Mouse (Mus musculus) intestine, embryonic 14.5 days (tissue): ENCODE results near the gene Zer1. TPM values are rescaled to one million over a fixed set of nuclear protein-coding genes. Genes with fewer than 3 reads are reported as not detected.
A peak's percentile ranks its signal among the peaks of the same experiment; 100 is the strongest.
"Not testable (repeated sequence)": the region's sequence is repeated elsewhere in the genome, so short reads cannot be mapped to it uniquely, and the experiment has no call there.

Experiments used
- ATAC-seq: fragments of 200-750 bp; cut with Nextera tagmentation; replicated peaks from 2 replicates; pipeline ENCODE4 v1.8.0; 2017; ENCODE audit warnings: low read depth, moderate number of reproducible peaks, moderate TSS enrichment, moderate library complexity; ENCODE audit not compliant: low FRiP score, low TSS enrichment
- DNase-seq: peaks from one replicate; pipeline ENCODE4 v3.0.0-alpha.2; 2018; ENCODE audit warnings: low spot score
- H3K27ac ChIP-seq: fragments of 300-500 bp; sonication (generic); 2 replicates; pipeline ENCODE4 v1.5.1; 2014; ENCODE audit warnings: low read depth, mild to moderate bottlenecking, control low read depth
- H3K27me3 ChIP-seq: fragments of 300-500 bp; sonication (generic); replicated peaks from 2 replicates; pipeline ENCODE4 v1.6.1; 2014; ENCODE audit warnings: low read length, control low read depth; ENCODE audit not compliant: control insufficient read depth, insufficient read depth
- H3K36me3 ChIP-seq: fragments of 300-500 bp; sonication (generic); 2 replicates; pipeline ENCODE4 v1.6.1; 2014; ENCODE audit warnings: low read length, control low read depth; ENCODE audit not compliant: control insufficient read depth, insufficient read depth
- H3K4me1 ChIP-seq: fragments of 300-500 bp; sonication (generic); replicated peaks from 2 replicates; pipeline ENCODE4 v1.6.1; 2014; ENCODE audit warnings: low read length, control low read depth, mixed read lengths; ENCODE audit not compliant: control insufficient read depth, insufficient read depth
- H3K4me2 ChIP-seq: fragments of 300-500 bp; sonication (generic); 2 replicates; pipeline ENCODE4 v1.6.1; 2014; ENCODE audit warnings: low read length
- H3K4me3 ChIP-seq: fragments of 300-500 bp; sonication (generic); 2 replicates; pipeline ENCODE4 v1.5.1; 2014; ENCODE audit warnings: low read depth, low read length, control low read depth, mixed read lengths
- H3K9ac ChIP-seq: fragments of 300-500 bp; sonication (generic); 2 replicates; pipeline ENCODE4 v1.6.1; 2014; ENCODE audit warnings: mild to moderate bottlenecking, low read length
- H3K9me3 ChIP-seq: fragments of 300-500 bp; sonication (generic); 2 replicates; pipeline ENCODE4 v1.6.1; 2016; ENCODE audit warnings: low read length, control low read depth; ENCODE audit not compliant: control insufficient read depth
- WGBS: fragments of 180-500 bp; shearing (Covaris S2); extraction: QIAGEN DNeasy Blood & Tissue Kit; methylation state at CpG from one replicate; pipeline ENCODE4 v1.1.7; 2014; 5-methylcytosine and 5-hydroxymethylcytosine counted together
- polyA plus RNA-seq: library from polyadenylated mRNA; unstranded; fragments of >200 nt; fragmentation: Nextera tagmentation; extraction: Ambion mirVana; gene quantifications from 2 replicates; pipeline ENCODE4 v1.2.1, GENCODE M21; 2014

The Zer1 gene
- polyA plus RNA-seq = 9.1 and 9.5 TPM in 2 replicates

DNA sequence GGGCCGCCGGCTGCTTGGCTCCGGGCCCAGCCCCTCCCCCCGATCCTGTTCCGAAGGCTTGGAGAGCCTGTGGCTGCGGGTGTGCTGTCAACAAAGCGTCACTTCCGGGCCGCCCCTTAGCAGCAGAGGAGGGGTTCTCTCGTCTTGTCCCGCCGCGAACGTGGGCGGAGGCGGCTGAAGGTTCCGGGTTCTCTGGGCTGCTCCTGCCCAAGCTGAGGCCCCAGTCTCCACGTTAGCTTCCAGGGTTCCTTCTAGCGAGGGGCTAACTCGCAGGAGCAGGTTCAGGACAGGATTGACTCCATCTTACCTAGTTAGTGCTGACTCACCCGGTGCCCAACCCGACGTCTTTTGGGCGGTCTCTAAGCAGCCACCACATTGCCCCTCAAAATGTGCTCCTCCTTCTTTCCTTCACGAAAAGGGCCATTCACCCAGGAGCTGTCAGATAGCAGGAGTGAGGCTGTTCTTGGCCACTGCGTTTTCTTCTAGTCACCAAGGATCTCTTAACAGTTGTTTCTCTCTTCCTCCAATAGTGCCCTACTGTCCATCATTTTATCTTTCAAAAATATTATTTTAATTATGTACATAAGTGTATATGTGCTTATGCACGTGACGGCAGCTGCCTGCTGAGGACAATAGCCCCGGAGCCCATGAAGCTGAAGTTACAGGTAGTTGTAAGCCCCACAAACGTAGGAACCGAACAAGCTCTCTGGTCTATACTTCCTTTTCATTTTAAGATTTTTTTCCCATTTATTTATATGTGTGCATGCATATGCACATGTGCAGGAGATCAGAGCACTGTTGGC, at the start of gene Zer1:
Zer1 (minus strand) TSS at position 114 of the 803 bp plus-strand sequence.
- WGBS = 10% methylated on average over 31 of the region's 31 CpGs

DNA sequence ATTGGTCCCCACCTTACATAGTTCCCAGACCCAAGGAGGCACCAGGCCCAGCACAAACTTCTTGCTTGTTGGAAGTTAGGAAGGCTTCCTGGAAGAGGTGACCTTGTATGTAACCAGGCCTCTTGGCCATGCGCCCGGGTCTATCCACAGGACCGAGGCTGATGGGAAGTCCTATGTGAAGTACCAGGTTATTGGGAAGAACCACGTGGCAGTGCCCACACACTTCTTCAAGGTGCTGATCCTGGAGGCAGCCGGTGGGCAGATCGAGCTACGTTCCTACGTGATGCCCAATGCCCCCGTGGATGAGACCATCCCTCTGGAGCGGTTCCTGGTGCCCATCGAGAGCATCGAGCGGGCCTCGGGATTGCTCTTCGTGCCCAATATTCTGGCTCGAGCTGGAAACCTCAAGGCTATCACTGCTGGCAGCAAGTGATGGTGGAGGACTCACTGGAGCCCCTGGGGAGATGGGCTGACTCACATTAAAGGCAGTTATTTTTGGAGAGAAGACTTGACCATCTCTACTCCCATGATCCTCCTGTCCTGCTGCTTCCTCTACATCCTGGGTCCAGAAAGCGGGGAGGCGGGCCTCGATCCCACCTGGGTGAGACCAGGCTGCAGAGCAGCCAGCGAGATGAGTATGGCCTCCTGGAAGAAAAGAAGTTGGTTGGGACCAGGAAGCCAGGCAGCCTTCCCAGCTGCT, 49.3 kb upstream of the Zer1 start:
- H3K4me2 ChIP-seq = no peak overlapping the region
- H3K9ac ChIP-seq = no peak overlapping the region
- H3K27me3 ChIP-seq = no peaks in the 10 kb centered on the region
- ATAC-seq = no peak
- 0 out of 2 replicates have a peak, but pooled peaks cover 3% of the 10 kb centered on the region for H3K9me3 ChIP-seq
- DNase-seq = no peak
- H3K4me3 ChIP-seq = no peak overlapping the region
- peaks cover 8% of the 10 kb centered on the region for H3K4me1 ChIP-seq
- WGBS = 95% methylated on average over 20 of the region's 20 CpGs
- peaks cover 42% of the 10 kb centered on the region for H3K36me3 ChIP-seq
- no peak overlapping the region for H3K27ac ChIP-seq

More for the DNA sequence above, at the start of gene Zer1:
- no peaks in the 10 kb centered on the region for H3K9me3 ChIP-seq
- DNase-seq (peak; percentile 95), ATAC-seq (peak; percentile 97)
- peaks cover 16% of the 10 kb centered on the region for H3K4me1 ChIP-seq
- H3K9ac ChIP-seq = peak within 1 kb of the TSS; percentile 89
- H3K27me3 ChIP-seq = no peaks in the 10 kb centered on the region
- H3K4me3 ChIP-seq = peak within 1 kb of the TSS; percentile 96
- H3K27ac ChIP-seq = peak within 1 kb of the TSS; percentile 81
- H3K4me2 ChIP-seq = peak within 1 kb of the TSS; percentile 79
- peaks cover 3% of the 10 kb centered on the region; the same call in 1 of the 2 replicates for H3K36me3 ChIP-seq

DNA sequence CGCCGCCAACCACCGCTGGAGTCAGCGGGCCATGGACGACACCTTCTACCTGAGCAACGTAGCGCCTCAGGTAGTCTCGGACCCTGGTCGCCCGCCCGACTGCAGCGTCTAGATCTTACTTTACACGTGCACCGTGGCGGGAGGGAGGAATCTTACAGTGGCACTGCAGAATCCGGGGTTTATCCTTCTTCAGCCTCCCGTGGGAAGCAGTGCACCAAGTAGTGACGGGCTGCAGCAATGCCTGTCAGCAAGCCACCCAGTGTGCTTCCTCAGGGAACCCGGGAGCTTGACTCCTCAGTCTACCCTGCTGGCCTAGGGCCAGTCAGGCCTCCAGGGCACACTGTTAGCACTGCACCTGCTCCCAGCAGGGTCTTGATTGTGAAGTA, 47.6 kb upstream of the Zer1 start:
- Histone ChIP-seq H3K9ac (peak overlapping the region; percentile 59), H3K27ac (peak overlapping the region; percentile 81; the same call in 1 of the 2 replicates), H3K4me2 (peak overlapping the region; percentile 78), H3K9me3 (0 out of 2 replicates have a peak, but pooled peaks cover 5% of the 10 kb centered on the region), H3K4me3 (peak overlapping the region; percentile 54), H3K4me1 (no peaks in the 10 kb centered on the region; the same call in 1 of the 2 replicates), H3K27me3 (no peaks in the 10 kb centered on the region), H3K36me3 (peaks cover 42% of the 10 kb centered on the region)
- ATAC-seq = peak; percentile 3; the same call in 1 of the 2 replicates
- no peak for DNase-seq
- under 1% methylated on average over 19 of the region's 19 CpGs for WGBS

DNA sequence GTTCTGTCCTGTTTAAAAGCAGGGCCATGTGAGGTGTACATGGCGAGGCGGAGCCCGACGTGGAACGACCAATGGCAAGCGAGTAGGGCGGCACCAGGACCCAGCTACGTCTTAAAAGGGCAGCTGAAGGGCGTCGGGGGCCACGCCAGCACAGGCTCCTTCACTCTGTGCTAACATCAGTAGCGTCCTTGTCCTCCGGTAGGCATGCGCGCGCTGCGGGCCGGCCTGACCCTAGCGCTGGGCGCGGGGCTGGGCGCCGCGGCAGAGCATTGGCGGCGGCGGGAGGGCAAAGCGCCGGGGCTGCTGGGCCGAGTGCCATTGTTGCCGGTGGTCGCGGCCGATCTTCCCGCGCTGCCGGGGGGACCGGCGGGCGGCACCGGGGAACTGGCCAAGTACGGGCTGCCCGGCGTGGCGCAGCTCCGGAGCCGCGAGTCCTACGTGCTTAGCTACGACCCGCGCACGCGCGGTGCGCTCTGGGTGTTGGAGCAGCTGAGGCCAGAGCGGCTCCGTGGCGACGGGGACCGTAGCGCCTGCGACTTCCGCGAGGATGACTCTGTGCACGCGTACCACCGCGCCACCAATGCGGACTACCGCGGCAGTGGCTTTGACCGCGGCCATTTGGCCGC, 47.1 kb upstream of the Zer1 start, which contains the start of gene Endog:
Endog (plus strand) TSS at position 123 of the 626 bp plus-strand sequence.
- H3K27me3 ChIP-seq = no peaks in the 10 kb centered on the region
- peak within 1 kb of the TSS; percentile 59 for H3K9ac ChIP-seq
- peak within 1 kb of the TSS; percentile 81 for H3K27ac ChIP-seq
- H3K4me1 ChIP-seq = no peaks in the 10 kb centered on the region
- under 1% methylated on average over 75 of the region's 75 CpGs for WGBS
- ATAC-seq (peak; percentile 92), DNase-seq (peak; percentile 82)
- H3K9me3 ChIP-seq = 0 out of 2 replicates have a peak, but pooled peaks cover 10% of the 10 kb centered on the region
- peak within 1 kb of the TSS; percentile 78 for H3K4me2 ChIP-seq
- H3K4me3 ChIP-seq = peak within 1 kb of the TSS; percentile 54
- peaks cover 41% of the 10 kb centered on the region for H3K36me3 ChIP-seq

DNA sequence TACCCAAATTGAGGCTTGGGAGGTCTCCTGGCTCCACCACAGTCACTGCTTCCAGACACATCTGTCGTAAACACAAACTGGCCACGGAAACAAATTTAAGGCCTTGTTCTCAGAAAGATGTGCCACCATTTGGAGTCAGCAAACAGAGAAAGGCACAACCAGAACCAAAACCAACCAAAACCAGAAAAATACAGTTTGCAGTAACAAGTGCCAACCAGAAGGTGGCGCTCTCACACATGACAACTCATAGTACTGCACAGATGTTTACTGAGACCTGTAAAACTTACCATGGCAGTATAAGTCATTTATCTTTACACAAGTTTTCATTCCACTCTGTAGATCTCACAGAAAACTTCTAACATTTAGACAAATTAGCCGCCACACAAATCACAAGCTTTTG, 42.3 kb upstream of the Zer1 start:
- Histone ChIP-seq H3K36me3 (no peaks in the 10 kb centered on the region), H3K4me2 (no peak overlapping the region), H3K4me3 (no peak overlapping the region), H3K27me3 (no peaks in the 10 kb centered on the region), H3K27ac (no peak overlapping the region), H3K4me1 (no peaks in the 10 kb centered on the region), H3K9me3 (0 out of 2 replicates have a peak, but pooled peaks cover 9% of the 10 kb centered on the region), H3K9ac (no peak overlapping the region)
- ATAC-seq (no peak), DNase-seq (no peak)
- 59% methylated on average over 4 of the region's 4 CpGs for WGBS

DNA sequence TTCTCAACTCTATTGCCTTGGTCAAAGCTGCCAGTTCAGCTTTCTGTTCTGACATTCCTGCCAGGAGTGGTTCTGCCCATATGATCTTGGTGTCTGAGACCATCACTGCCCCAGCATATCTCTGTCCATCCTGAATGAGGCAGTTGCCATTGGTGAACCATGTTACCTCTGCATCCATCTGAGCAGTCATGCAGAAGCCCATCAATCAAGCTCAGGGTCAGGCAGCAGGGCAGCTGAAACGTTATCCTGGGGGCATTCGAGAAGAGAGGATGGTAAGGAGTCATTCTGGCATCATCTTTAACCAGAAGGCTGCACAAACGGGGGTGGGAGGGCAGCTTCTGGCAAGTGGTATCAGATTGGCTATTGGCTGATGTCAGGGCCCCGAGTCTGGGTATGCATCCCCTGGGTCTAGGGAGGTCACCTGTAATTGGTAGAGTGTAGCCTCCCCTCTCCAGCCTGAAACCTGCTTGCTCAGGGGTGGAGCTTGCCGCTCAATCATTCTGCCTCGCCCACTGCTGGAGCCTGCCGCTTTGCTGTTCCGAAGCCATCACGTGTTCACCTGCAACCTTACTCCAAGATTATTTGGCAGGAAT, 40.1 kb upstream of the Zer1 start:
- no peak overlapping the region for H3K4me3 ChIP-seq
- DNase-seq (no peak), ATAC-seq (no peak)
- H3K4me1 ChIP-seq = no peaks in the 10 kb centered on the region
- 0 out of 2 replicates have a peak, but pooled peaks cover 9% of the 10 kb centered on the region for H3K9me3 ChIP-seq
- H3K9ac ChIP-seq = no peak overlapping the region
- WGBS = 44% methylated on average over 9 of the region's 9 CpGs
- no peaks in the 10 kb centered on the region for H3K27me3 ChIP-seq
- H3K36me3 ChIP-seq = no peaks in the 10 kb centered on the region
- H3K4me2 ChIP-seq = no peak overlapping the region
- H3K27ac ChIP-seq = no peak overlapping the region

DNA sequence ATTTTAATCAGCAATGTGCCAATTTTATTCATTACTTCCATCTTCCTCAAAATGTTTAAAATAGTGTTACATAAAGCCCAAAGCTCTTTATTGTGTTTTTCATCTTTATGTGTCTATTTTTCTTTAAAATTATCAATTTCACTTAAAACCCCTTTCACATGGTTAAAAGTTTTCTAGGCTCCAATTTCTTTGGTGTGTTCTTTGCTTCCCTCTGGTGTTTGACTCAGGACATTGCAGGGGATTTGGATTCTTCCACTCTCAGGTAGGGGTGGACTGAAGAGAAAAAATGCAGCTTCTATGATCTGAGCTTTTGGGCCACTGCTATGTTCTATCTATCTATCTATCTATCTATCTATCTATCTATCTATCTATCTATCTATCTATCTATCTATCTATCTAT, 37.4 kb upstream of the Zer1 start:
- no peak for DNase-seq
- ATAC-seq = no peak
- Histone ChIP-seq H3K27ac (no peak overlapping the region), H3K4me3 (no peak overlapping the region), H3K4me1 (no peaks in the 10 kb centered on the region), H3K27me3 (no peaks in the 10 kb centered on the region), H3K36me3 (no peaks in the 10 kb centered on the region), H3K4me2 (no peak overlapping the region), H3K9ac (no peak overlapping the region), H3K9me3 (0 out of 2 replicates have a peak, but pooled peaks cover 5% of the 10 kb centered on the region)

DNA sequence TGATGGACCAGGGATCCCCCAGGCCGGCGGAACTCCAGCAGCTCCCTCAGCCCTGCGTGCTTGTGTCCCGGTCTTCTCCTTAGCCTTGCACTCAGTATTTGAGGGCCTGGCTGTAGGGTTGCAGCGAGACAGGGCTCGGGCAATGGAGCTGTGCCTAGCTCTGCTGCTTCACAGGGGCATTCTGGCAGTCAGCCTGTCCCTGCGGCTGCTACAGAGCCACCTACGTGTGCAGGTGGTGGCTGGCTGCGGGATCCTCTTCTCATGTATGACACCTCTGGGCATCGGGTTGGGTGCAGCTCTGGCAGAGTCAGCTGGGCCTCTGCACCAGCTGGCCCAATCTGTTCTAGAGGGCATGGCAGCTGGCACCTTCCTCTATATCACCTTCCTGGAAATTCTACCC, 35.5 kb upstream of the Zer1 start:
- H3K4me3 ChIP-seq, H3K27ac ChIP-seq, H3K9me3 ChIP-seq, H3K36me3 ChIP-seq, H3K4me2 ChIP-seq, ATAC-seq, H3K4me1 ChIP-seq, DNase-seq, H3K9ac ChIP-seq, H3K27me3 ChIP-seq: not testable (repeated sequence)
- WGBS = 81% methylated on average over 7 of the region's 10 CpGs
